Mouse (Mus musculus): ENCODE data around the gene Fgd2.
"Not testable (repeated sequence)": the region's sequence is repeated elsewhere in the genome, so short reads cannot be mapped to it uniquely, and the experiment has no call there.

Gene Fgd2

DNA sequence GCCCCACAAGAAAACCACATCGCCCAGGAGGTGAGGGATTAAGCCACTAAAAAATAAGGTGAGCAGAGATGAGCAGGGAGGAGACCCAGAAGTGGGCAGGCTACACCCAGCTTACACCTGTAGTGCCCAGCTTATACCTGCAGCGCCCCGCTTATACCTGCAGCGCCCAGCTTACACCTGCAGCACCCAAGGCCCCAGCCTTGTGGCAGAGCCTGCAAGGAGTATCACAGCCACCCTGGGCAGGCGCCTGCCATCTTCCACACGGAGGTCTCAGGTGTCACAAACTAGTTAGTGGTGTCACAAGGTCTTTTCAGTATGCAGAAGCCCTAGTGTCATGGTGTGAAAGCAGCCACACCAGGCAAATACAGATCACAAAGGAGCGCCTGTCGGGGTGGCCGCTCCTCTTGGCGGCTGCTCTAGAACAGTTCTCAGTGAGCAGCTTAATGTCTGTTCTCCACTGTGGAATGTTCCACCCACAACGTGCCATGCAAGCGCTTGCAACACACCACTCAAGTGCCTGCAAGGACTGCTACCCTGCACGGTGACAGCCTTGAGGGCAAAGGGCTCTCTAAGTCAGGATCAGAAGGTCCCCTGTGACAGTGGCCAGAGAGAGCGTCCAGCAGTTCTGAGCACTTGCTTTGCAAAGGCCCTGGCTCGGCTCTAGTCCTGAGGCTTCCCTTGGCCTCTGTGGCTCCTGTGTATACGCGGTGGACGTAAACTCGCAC is 24.3 kb upstream of the Fgd2 start:
- peak; percentile 65 for DNase-seq (ENCODE audit: low spot score)

DNA sequence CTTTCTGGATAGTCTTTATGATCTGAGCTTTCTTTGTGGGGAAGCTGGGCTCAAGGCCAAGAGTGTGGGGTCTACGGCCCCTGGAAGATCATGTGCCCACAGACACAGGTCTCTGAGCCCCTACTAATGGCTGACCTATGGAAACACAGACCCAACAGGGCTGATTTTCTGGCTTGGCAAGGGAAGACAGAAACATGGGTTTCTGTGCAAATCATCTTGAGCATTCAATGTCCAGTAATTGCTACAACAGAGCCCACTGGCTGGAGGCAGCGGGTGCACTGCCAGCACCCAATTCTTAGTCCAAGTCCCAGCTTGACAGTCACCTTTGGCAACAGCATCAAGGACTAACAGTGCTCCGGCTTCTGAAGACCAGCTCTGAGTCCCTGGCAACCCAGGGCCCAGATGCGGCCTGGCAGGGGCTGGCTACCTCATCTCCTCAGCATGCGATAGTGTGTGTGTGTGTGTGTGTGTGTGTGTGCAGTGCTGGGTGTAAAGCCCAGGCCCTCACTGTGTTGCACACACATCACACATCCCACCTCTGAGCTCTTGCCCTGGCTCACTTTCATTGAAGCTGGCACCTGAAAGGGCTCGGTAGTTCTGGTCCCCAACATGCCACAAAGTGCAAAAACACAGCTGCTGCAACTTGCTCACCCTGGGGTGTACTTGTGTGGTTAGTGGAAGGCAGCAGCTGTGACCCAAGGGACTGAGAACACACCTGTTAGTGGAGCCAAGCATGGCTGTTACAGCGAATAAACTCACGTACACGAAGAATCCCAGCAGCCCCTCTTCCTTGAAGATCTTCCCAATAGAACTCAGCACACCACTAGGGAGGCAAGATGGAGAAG is 22.5 kb upstream of the Fgd2 start:
- DNase-seq (ENCODE audit: low spot score): no peak

DNA sequence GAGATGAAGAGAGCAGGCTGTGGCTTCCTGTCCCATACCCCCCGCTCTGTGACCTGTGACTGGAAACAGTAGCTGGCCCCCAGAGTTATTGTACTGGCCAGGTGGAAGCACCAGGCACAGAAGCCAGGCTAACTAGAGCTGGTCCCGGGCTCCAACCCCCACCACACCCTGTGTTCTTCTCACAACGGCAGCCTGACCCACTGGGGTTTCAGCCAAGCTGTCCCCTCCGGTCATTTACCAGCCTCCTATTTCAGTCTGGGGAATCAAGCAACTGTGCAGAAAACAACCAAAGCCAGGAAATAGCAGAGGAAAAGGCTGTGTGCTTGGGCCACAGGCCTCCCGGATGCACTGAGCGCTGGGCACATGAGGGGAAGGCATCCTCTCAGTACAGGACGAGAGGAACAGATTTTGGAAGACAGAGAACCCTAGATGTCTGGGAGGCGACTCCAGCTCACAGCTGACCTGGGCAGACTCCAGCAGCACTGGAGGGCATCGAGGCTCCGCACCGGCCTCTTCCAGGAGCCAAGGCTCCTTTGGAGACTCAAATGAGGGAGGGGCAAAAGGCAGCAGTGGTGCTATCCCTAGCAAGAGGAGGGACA is 21.4 kb upstream of the Fgd2 start:
- peak; percentile 50 for DNase-seq (ENCODE audit: low spot score)

GRCm38 (mm10) chr17:29340406-29341261 is 20.1 kb upstream of the Fgd2 start:
- peak; percentile 88 for DNase-seq (ENCODE audit: low spot score)

DNA sequence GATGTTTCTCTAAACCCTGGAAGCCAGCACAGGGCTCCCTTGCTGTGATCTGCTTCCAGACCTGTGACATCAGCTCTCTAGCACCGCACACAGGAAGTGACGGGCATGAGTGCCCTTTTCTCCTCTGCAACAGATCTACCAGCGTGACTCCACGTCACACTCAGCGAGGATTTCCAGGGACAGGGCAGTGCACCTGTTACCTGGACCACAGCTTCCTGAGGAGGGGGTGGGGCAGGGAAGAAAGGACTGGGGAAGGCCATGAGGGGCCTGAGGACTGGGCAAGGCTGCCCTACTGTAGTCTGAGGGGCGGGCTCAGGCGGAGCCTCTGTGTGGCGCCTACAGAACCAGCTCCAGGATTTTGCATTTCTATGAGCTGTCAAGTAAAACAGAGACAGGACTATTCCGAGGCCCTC is 19.1 kb upstream of the Fgd2 start:
- peak; percentile 63 for DNase-seq (ENCODE audit: low spot score)

DNA sequence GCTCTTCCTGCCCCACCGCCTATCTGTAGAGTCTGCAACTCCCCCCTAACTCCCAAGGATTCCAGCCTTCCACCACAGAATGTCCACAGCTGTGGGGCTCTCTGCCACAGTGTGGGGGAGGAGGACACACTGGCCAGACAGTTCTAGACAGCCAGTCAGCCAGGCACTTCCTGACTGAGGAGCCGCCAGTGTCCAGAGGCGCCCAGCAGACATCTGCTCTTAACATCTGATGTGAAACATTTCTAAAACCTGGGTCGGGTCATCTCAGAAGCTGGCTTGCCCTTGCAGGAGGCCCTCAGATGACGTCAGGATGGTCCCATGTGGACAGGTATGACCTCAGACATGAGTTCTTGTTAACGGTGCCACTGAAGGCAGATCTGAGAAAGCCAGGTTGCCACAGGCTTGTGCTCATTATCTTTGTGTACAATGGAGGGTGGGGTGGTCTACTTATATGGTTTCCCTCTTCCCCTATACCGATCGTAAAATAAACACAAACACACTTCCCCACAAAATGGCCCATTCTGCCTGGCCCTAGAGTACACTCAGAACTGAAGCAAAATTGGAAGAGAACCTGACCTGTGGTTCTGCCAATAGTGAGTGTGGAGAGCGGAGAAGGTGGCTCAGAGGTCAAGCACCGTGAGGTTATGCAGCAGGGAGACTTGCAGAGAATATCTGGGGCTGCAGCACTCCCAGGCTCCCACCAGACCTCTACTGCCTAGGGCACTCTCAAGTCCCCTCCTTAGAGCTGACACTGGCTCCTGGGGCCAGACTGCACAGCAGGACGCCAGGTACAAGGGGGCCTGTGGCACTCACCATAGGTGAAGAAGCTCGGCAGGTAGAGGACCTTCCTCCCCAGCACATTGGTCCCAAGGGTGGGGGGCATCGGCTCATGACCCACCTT is 18.5 kb upstream of the Fgd2 start:
- DNase-seq (ENCODE audit: low spot score): peak; percentile 52

DNA sequence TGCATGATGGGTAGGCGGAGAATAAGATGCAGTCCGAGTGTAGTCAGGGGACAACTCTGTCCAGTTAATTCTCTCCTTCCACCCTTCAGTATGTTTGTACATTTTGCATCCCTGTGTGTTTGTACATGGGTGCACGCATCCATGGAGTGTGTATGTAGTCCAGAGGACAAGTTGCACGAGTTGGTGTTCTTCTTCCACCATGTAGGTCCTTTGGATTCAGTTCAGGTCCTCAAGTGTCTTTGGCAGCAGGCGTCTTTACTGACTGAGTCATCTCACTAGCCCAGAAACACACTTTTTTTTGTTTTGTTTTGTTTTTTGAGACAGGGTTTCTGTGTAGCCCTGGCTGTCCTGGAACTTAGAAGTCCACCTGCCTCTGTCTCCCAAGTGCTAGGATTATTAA is 17.5 kb upstream of the Fgd2 start:
- peak; percentile 39 for DNase-seq (ENCODE audit: low spot score)

- no peak for DNase-seq (ENCODE audit: low spot score)
These were observed 15.4 kb upstream of the Fgd2 start for GRCm38 (mm10) chr17:29345272-29345671.

- DNase-seq (ENCODE audit: low spot score): peak; percentile 42
These were observed 14.1 kb upstream of the Fgd2 start for GRCm38 (mm10) chr17:29346496-29347125.

DNA sequence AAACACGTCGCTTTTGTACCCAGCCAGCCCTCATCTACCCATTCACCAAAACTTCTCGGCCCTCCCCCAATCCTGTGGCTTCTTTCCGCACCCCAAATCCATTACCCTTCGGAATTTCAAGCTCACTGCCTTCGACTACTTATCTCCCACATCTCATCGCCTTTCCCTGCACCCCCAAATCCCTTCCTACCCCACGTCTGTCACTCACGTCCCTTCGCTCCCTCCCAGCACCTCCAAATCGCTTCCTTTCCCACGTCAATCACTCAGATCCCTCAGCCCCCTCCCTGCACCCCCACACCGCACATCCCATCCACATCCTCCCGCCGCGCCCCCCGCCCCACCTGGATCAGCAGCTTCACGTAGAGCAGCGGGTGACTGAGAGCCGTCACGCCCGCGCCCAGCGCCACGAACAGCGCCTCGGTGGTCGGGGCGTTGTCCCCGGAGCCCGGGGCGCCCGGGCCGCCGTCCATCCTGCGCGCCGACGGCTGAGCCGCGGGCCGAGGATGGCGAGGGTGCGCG is 13.5 kb upstream of the Fgd2 start:
- DNase-seq (ENCODE audit: low spot score): no peak

DNA sequence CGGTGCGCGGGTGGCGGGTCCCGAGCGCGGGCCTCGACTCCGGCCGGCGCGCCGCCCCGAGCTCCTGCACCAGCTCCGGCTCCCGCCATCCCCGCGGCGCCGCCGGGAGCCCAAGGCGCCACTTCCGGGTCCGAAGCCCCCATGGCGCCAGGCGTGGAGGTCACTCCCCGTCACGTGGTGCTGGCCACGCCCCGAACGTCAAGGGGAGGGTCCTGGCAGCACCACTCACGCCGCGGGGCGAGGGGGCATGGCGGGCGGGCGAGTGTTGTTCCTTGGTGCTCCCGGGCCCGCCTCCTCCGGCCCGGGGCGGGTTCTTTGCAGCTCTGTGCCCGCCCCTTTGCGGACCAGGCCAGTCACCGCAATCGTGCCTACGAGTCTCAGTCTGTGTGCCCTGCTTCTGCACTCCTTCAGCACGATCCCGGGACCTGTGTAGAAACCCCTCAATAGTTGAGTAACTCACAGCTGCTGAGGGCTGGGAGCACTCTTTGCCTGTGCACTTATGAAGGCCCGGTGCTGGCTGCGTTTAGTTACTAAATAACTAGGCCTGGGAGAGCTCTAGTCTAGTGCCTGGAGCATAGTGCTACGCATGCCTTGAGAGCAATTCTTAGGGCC is 13.0 kb upstream of the Fgd2 start, which contains the start of gene Mtch1:
Gene Mtch1, minus strand, starts transcription at position 290 of the 612 bp plus-strand sequence.
- peak; percentile 96 for DNase-seq (ENCODE audit: low spot score)

- DNase-seq (ENCODE audit: low spot score): no peak
These were observed 11.7 kb upstream of the Fgd2 start for GRCm38 (mm10) chr17:29348996-29349395.

- not testable (repeated sequence) for DNase-seq (ENCODE audit: low spot score)
These were observed 9.7 kb upstream of the Fgd2 start for GRCm38 (mm10) chr17:29351056-29351455.

- no peak for DNase-seq (ENCODE audit: low spot score)
These were observed 5.3 kb upstream of the Fgd2 start for GRCm38 (mm10) chr17:29355461-29355840.

GRCm38 (mm10) chr17:29355841-29356478 is 4.8 kb upstream of the Fgd2 start:
- DNase-seq (ENCODE audit: low spot score): no peak

GRCm38 (mm10) chr17:29356479-29356856 is 4.2 kb upstream of the Fgd2 start:
- DNase-seq (ENCODE audit: low spot score): no peak

GRCm38 (mm10) chr17:29356882-29357281 is 3.8 kb upstream of the Fgd2 start:
- DNase-seq (ENCODE audit: low spot score): no peak

- no peak for DNase-seq (ENCODE audit: low spot score)
These were observed 1.8 kb upstream of the Fgd2 start for GRCm38 (mm10) chr17:29358928-29359327.

All from adipocyte (in vitro differentiated cells).